Mouse (Mus musculus) layer of hippocampus, adult 11-12 months (tissue): ENCODE measurements at regions not wholly inside any gene's neighbourhood (a gene's known extent, or its start where the extent isn't known, plus 50 kb on each side); places are given as distances from the start of the nearest gene placed in this dataset.

Source experiments
- DNase-seq: peaks from one replicate; pipeline ENCODE4 v3.0.0; 2022; ENCODE audit warnings: low spot score

DNA sequence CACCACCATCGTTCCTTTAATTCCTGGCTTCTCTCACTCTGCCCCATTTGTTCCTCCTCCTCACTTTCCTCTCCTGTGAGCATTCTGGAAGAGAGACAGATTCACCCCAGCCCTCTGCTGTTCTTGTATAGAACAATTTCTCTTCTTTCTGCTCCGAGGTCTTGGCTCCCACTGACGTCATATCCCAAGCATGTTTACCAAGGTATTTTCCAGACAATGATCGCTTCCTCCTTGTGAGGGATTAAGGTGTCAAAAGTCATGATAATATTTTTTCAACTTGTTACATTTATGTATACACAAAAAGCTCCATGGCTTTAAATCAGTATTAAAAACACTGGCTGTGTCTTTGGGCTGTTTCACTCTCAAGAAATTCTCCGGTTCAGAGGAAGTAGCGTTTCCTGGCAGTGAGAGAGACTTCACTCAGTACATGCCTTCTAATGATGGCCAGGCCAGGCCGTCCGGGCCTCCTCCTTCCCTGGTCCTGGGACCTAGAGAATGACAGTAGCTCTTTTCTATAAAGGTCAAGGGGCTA, 142.4 kb upstream of the Spdl1 start:
- no peak for DNase-seq

DNA sequence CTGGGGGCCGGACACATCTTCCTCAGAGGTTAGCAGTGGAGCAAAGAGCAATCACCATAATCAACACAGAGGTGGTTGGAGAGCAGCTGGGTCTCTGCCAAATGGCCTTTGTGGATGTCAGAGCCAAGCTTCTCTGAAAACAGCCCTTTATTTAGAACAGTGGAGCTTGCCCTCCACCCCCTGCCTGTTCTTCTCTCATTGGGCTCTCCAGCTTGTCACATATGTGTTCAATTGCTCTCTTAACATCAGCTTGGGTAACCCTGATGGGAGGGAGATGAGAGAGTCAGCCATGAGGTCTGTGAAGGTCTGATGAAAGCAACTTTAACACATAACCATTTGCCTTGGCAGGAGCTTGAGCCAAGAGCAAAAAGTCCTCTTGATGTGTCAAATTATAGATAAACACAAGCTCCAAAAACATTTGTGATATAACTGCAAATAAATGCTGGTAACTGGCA, 140.1 kb upstream of the Spdl1 start:
- DNase-seq: no peak

DNA sequence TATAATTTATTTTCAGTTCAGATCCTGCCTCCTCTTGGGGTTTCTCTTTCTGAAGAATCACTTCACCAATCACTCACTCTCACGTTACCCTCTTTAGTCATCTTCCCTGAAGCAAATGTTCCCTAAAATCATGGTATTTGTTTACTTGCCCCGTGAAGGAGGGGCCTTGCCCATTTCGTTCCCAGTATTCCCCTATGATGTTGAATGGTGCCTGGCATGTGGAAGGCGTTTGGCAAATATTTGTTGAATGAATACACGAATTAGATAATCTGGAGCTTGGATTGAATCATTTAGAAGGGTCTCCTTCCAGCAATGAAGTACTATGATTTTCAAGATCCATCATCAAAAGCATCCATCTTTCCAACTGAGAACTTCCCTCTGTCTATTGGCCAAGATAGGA, 139.6 kb upstream of the Spdl1 start:
- no peak for DNase-seq

DNA sequence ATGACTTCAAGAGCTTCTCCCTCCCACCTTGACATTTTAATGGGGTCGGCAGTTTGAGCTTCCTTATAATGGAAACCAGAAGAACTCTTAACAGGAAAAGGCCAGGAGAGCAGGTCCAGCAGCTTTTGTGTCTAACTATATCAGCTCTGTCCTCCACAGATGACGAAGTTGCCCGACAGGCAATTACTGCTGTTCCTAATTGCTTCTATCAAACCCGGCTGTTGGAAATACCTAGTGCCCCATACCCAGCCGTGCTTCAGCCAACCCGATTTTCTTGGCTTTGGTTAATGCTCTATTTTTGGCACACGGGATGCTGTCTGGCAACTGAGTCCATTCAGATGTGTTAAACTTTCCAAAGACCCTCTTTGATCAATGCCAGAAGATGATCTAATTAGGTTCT, 125.8 kb upstream of the Spdl1 start:
- DNase-seq: no peak

DNA sequence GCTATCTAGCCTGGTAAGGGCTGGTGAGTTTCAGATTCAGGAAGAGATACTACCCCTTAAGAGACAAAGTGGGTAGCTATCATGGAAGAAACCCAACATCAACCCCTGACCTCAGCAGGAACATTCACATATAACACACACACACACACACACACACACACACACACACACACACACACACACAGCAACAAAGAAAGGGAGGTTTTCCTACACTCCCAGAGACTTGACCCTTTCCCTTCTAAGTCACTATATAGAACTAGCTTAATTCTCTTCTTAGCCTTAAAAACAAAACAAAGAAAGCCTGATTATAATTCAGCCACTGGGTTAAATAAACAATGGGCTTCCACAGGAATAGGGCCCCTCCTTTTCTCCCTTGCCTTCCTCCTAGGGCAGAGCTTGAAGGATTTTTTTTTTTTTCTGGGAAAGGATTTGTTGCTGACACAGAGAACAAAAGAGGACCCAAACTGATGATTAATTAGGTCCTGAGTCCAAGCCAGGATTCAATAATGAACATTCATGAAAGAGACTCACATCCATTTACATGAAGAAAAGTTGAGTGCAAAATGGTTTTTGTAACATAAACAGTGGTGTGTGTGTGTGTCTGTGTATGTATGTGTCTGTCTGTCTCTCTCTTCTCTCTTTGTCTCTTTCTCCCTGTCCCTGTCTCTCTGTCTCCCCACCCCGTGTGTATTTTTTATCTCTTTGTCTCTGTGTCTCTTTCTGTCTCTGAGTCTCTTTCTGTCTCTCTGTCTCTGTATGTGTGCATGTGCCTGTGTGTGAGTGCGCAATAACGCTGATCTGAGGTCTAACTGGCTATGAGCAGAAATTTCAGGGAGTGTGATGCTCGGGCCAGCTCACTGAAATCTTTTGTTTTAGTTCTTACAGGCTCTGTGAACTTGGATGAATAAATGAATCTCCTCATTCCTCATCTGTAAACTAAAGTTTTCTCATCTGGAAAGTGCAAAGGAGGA, 108.3 kb upstream of the Spdl1 start:
- no peak for DNase-seq

DNA sequence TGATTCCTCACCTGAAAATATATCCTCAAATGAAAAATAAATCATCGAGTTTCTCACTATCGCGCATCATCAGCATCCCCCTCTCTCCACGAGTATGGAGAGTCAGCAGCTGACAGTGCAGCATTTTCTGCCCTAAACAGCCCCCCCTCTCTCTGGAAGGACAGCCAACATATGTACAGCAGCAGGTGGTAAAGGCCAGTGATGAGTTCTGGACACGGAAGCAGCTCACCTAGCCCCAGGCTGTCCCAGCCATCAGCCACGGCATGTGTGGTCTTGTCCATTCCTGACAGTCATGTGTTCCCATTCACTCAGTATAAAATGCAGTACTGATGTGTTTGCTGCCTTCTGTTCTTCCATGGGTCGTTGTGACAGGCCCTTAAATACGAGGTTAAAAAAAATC, 106.7 kb upstream of the Spdl1 start:
- DNase-seq: no peak

DNA sequence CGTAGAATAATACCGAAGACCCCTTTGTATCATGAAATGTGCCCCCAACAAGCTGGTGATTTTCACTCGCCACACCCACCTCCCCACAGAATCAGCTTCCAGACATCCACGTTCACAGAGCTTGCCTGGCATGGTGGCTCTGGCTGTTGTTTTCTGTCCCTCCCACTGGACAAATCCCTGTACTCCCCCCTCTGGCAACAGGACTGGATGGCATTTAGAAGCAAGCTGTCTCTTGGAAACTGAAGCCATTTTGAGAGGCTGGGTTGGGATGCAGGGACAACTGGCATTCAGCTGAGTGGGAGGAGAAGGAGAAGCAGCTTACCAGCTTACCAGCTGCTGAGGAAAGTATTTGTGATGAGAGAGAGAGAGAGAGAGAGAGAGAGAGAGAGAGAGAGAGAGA, 105.6 kb upstream of the Spdl1 start:
- peak; percentile 63 for DNase-seq

DNA sequence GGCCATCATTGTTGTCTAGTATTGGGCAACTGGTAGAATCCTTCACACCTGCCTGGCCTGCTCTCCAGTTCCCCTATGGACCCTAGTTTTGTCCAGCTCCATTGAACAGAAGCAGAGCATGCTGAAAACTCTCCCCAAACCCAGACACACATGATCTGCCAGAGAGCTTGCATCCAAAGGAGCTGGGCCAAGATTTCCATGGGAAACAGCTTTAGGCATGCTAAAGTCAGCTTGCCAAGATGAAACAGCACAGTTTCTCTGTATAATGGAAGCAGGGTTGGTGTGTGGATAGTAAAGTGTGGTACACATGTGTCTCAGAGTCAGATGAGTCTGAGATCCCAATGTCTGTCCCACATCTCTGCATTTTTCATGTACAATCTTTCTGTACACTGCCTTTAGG, 98.8 kb upstream of the Spdl1 start:
- no peak for DNase-seq

DNA sequence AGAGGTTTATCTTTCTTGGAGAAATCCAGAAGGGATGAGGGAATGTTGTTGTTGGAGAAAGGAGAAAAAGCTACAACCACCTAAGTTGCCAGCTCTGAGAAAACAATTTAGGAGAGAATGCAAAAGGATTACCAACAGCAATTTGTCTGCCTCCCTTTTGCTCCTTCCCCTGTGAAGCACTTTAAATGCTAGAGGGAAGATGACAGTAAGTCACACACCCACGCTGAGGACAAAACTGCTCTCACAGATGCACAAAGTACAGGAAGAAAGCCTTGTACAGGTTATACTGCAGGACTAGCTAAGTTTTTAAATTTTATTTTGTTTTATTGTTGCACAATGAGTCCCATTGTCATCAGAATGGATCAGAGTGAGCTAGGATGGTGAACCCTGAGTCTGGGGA, 83.7 kb upstream of the Spdl1 start:
- no peak for DNase-seq

DNA sequence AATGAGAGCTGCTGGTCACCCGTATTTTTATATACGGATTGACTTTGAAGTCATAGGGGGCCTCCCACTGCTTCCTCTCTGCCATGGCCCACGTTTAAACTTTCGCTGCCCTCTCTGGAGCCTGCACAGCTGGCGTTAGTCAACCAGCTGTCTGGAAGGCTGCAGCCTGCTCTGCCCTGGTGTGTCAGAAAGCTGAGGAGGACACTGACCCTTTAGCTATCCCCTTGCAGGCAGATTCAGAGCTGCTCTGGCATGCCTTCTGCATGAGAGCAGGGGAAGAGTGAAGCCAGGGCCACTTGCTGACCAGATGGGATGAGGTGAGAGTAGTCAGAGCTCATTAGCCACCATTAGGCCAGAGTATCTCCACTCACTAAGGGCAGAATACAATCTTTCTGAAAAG, 76.4 kb upstream of the Spdl1 start:
- DNase-seq: no peak

DNA sequence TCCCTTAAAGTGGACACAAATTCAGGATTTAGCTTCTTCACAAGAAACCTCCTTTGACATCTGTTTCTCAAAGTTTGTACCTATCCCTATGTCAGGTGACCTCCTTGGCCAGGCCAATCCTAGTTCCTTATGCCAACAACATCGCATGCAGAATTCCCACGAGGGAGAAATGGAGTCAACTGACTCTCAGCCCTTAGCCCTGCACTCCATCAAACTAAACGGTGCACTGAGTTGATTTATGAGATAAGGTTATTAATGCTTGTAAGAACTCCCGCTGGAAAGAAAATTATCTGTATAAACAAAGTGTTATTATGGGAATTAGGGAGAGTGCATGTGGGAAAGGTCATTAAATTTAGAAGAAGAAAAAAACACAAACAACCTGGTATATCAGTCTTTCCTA, 70.8 kb upstream of the Spdl1 start:
- no peak for DNase-seq

DNA sequence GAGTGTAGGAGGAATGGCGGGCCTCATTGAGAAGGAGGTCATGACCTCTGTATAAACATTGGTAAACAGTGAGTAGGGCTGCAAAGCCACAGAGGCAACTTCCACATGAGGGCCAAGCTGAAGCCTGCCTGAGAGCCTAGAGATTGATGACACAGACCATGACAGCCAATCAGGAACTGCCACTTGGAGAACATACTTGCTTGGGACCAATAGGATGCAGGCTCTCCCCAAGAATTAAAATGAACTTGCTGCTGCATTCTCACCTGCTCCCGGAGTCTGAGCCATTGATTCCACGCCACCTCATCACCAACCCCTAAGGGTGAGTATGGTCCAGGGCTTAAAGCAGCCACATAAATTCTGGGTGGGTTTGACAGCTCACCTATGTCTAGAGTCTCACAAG, 66.0 kb upstream of the Spdl1 start:
- no peak for DNase-seq

DNA sequence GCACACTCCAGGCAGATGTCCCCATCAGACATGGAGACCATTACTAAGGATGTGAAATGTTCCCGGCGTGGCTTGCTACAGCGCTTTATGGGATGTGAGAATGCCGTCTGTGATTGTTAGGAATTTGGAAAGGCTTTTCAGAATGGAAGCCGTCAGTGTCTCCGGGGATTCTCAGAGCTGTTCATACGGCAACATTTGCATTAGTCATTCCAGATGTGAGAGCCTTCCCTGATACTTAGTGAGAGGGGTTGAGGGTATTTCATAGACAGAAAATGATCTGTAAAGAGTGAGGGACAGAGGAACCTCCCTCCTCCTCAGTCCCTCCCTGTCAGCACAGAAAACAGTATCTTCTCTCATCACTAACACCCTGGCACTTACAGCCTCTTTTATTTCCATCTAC, 62.2 kb upstream of the Spdl1 start:
- no peak for DNase-seq

DNA sequence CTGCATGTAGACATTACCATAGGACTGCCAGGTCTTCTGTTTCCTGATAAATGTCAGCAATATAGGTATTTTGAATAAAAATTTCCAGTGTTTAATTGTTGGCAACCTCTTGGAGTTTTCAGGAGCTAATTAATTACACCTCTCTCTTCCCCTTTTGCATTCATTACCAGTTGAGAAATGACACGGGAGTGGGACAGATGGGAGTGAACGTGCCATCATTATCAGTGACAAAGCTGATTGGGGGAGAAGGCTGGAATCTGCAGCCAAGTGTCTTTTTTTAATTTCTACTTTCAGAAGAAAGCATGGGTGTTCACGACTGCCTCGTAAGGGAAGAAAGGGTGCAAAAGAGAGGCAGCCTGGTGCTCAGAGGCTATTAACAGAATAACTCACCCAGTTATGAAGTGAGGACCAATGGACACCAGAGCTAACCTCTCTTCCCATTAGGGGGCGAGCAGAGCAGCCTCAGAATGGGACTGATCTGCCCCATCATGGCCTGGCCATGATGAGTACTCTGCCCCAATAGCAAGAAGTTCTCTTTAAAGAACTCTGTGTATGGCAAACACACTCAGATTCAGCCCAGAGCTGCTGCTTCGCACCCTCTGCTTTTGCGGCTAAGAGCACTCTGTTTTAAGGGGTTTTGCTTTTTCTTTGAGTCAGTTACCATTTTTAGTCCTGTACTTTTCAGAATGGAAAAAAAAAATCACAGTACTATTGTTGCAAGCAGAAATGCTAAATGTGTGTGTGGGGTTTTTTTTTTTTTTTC, 55.1 kb upstream of the Spdl1 start:
- no peak for DNase-seq

DNA sequence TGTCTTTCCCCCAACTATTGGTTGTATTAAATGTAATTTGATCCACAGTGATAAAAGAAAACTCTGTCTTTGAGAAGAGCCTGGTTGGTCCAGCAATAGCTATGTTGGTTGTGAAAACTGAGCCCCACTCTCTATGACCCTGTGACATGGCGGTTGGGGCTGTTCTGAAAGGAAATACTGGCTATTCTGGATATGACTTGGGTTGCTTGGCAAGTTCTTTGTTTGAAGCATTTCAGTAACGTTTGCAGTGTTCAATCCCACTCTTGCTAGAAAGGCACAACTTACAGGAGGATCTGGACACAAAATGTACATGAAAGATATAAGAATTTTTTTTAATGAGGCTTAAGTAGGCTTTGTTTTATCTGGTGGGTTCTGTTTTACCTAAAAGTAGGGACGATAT, 54.1 kb upstream of the Spdl1 start:
- no peak for DNase-seq
